Mouse (Mus musculus) heart, postnatal 0 days (tissue): Measurements from ENCODE around the gene Camk2n1.

Experiments
- CTCF ChIP-seq: IDR thresholded peaks from 2 replicates; pipeline ENCODE4 v1.5.1; 2016; ENCODE audit warnings: antibody characterized with exemption, control low read depth, low read depth
- EP300 ChIP-seq: IDR thresholded peaks from 2 replicates; pipeline ENCODE4 v1.6.1; 2016; ENCODE audit warnings: antibody characterized with exemption, low read depth

GRCm38 (mm10) chr4:138425028-138425427 is 29.1 kb upstream of the Camk2n1 start:
- TF ChIP-seq CTCF (no peak), EP300 (no peak)
